Mouse (Mus musculus) MEL (cell line): Measurements from ENCODE around the gene Abcc6.

Source experiments
- CHD2 ChIP-seq: IDR thresholded peaks from 2 replicates; pipeline ENCODE4 v1.6.1; 2011; ENCODE audit warnings: low read length, improper control_type of control experiment
- CTCF ChIP-seq, 3 experiments: IDR thresholded peaks in 2 of 3; conservative IDR thresholded peaks in 1 of 3; 2 replicates each; pipeline ENCODE4 v1.5.1; 2011 to 2012; ENCODE audit warnings: low read length in 3 of 3, low read depth in 2 of 3, mild to moderate bottlenecking in 2 of 3, improper control_type of control experiment in 1 of 3, inconsistent platforms in 1 of 3, mixed read lengths in 1 of 3, moderate library complexity in 1 of 3; ENCODE audit not compliant: control insufficient read depth in 1 of 3, insufficient read depth in 1 of 3, poor library complexity in 1 of 3, severe bottlenecking in 1 of 3
- ETS1 ChIP-seq: IDR thresholded peaks from 2 replicates; pipeline ENCODE4 v1.6.1; 2012; ENCODE audit warnings: low read depth, mild to moderate bottlenecking, inconsistent platforms, low read length, improper control_type of control experiment, moderate library complexity
- GATA1 ChIP-seq: IDR thresholded peaks from 2 replicates; pipeline ENCODE4 v1.6.1; 2011; ENCODE audit warnings: low read depth, low read length, improper control_type of control experiment
- POLR2A ChIP-seq, 2 experiments: IDR thresholded peaks; 2 replicates each; pipeline ENCODE4 v1.6.1; 2011 to 2012; ENCODE audit warnings: low read length in 2 of 2, mild to moderate bottlenecking in 2 of 2, control low read depth in 1 of 2, improper control_type of control experiment in 1 of 2, low read depth in 1 of 2, moderate library complexity in 1 of 2; ENCODE audit not compliant: control insufficient read depth in 1 of 2, insufficient read depth in 1 of 2, poor library complexity in 1 of 2
- SMC3 ChIP-seq: IDR thresholded peaks from 2 replicates; pipeline ENCODE4 v1.6.1; 2011; ENCODE audit warnings: low read depth, low read length, improper control_type of control experiment
- TCF12 ChIP-seq: IDR thresholded peaks from 2 replicates; pipeline ENCODE4 v1.6.1; 2014; ENCODE audit warnings: low read depth, mild to moderate bottlenecking, inconsistent platforms, low read length, improper control_type of control experiment, moderate library complexity

GRCm38 (mm10) chr7:46033109-46033869 lies 3.2 kb upstream of the Abcc6 start, which contains the start of gene Nomo1:
- TF ChIP-seq GATA1, result no peak
- no peak; the same call in 1 of the 2 replicates for TF ChIP-seq ETS1
- peak; percentile 60 to 90 (median 84) for TF ChIP-seq CTCF (IDR thresholded peaks at IDR 0.05 in 2 of 3, conservative IDR thresholded peaks at IDR 0.05 in 1 of 3; ENCODE audit: control insufficient read depth in 1 of 3, insufficient read depth in 1 of 3, low read depth in 2 of 3, low read length in 3 of 3, poor library complexity in 1 of 3, severe bottlenecking in 1 of 3)
- TF ChIP-seq SMC3, result no peak
- TF ChIP-seq TCF12, result peak; percentile 73; the same call in 1 of the 2 replicates
- TF ChIP-seq CHD2, result no peak
- TF ChIP-seq POLR2A (IDR thresholded peaks at IDR 0.05; ENCODE audit: control insufficient read depth in 1 of 2, insufficient read depth in 1 of 2, low read depth in 1 of 2, low read length in 2 of 2, poor library complexity in 1 of 2), result peak; percentile 90 to 91; a peak in 3 of 4 replicates
